Mouse (Mus musculus) CD4-positive, CD25-positive, alpha-beta regulatory T cell, adult 4 months (primary cell): ENCODE measurements around the gene Tbx22. TPM values are rescaled to one million over a fixed set of nuclear protein-coding genes. Genes with fewer than 3 reads are reported as not detected.

Experiments
- ATAC-seq: one replicate; pipeline ENCODE4 v1.8.0; 2017
- polyA plus RNA-seq, 2 experiments: library from polyadenylated mRNA; unstranded; fragments of 100-300 nt; shearing (Covaris generic); gene quantifications; one replicate each; pipeline ENCODE4 v1.2.1; 2017

The Tbx22 gene
- not detected for polyA plus RNA-seq

GRCm38 (mm10) chrX:107667664-107668063 lies at the start of gene Tbx22:
Gene Tbx22, plus strand, starts transcription at chrX:107667964.
- ATAC-seq: no peak

DNA sequence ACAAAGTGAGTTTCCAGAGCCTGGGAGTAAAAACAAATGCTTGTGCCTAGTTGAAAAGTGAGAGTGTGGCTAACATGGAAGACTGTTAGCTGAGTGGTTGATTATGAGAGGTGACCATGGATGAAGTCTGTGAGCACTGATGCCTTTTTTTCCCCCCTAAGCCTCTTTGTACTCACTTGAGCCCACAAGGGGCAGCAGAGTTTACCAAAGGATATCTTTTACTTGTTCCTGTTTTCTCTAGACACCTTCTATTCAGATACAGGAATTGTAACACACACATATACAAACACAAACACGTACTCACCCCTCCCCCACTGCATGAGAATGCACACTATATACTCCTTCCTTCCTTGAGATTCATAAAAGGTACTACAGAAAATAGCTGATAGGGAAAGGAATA lies 913 bp downstream of the Tbx22 start:
- ATAC-seq: no peak

DNA sequence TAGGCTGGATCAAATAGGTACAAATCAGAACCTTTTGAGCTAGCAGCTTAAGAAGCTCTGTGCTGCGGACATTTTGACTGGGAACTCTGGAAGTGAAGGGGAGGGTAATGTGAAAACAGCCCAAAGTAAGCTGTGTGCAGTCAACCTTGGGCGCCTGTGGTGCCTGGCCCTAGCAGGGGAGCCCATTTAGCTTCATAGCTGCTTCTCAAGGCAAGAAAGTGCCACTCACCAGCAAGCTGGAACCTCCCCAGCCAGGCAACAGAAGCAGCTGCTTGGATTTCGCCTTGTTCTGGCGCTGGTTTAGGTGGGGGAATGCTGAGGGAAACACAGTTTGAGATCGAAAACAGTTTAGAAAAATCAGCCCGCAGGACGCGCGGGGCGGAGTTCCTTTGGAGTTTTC lies 11.4 kb downstream of the Tbx22 start:
- ATAC-seq: no peak

DNA sequence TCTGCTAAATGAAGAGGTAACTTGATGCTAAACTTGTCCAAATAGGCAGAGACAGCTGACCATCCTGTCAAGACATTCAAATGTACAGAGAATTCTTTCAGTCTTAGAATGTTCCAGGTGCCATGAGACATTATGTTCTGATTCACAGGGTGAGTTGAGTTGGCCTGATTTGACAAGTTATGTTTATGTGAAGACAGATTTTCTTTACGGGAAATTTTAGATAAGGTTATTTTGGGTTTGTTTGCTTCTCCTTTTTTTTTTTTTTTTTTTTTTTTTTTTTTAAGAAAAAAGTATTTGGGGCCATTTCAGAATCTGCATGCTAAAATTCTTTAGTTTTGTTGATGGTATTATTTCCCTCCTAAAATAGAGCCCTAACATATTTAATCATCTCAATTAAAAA lies 40.8 kb downstream of the Tbx22 start:
- no peak for ATAC-seq

DNA sequence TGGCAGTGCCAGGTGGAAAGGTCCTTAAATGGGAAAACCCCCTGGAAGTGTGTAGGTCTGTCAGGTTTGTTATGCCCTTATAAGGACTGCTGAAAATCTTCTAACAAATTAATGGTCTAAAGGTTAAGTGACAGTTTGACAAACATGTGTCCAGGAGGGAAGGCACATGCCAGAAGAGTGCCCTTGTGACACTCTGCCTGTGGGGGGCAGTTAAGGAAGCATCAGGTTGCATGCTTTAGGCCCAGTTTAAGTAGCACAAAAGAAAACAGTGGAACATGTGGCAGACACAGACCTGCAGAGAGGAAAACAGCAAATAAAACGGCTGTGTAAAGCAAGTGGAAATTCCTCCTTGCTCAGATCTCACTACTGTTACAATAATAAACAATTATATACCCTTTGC lies 55.8 kb downstream of the Tbx22 start:
- ATAC-seq: no peak

Other genes with a start within 250 kb of the Tbx22 start
- not detected for gene Tent5d, start 124.6 kb downstream of the Tbx22 start, polyA plus RNA-seq
- 10 to 100 TPM; 16.6 to 19.5 TPM for gene 2610002M06Rik, start 148.4 kb downstream of the Tbx22 start, polyA plus RNA-seq